Mouse (Mus musculus) MEL (cell line): ENCODE data around the gene Krtap9-5.

Experiments used
- EP300 ChIP-seq, 2 experiments: IDR thresholded peaks; 2 replicates each; pipeline ENCODE4 v1.6.1; 2011; ENCODE audit warnings: improper control_type of control experiment in 2 of 2, low read length in 2 of 2, low read depth in 1 of 2, mild to moderate bottlenecking in 1 of 2
- POLR2A ChIP-seq, 2 experiments: IDR thresholded peaks; 2 replicates each; pipeline ENCODE4 v1.6.1; 2011 to 2012; ENCODE audit warnings: low read length in 2 of 2, mild to moderate bottlenecking in 2 of 2, control low read depth in 1 of 2, improper control_type of control experiment in 1 of 2, low read depth in 1 of 2, moderate library complexity in 1 of 2; ENCODE audit not compliant: control insufficient read depth in 1 of 2, insufficient read depth in 1 of 2, poor library complexity in 1 of 2

- TF ChIP-seq EP300 (IDR thresholded peaks at IDR 0.05; ENCODE audit: low read depth in 1 of 2, low read length in 2 of 2), result no peak
- no peak for TF ChIP-seq POLR2A (IDR thresholded peaks at IDR 0.05; ENCODE audit: control insufficient read depth in 1 of 2, insufficient read depth in 1 of 2, low read depth in 1 of 2, low read length in 2 of 2, poor library complexity in 1 of 2)
These were observed 35.2 kb downstream of the Krtap9-5 start for GRCm38 (mm10) chr11:99983442-99983841.
